In genomic region chr8:40064145-40064544, GRCm38 (mm10) we compare ENCODE assay signal across 10 mouse cellular contexts.
"Had no signal": no experiment of that assay in that cellular context is flagged by ENCODE, and none has a peak within 500 bp of the region (broad histone marks: within the 10 kb centered on the region; RNA-seq: fewer than 3 reads in every experiment).

No protein-coding gene starts in this region.

- DNase-seq: kidney, adult 9 months; kidney, postnatal 36 days; layer of hippocampus, adult 9-11 months; liver; liver, embryonic 13.5 days; liver, postnatal 0 days; midbrain, embryonic 14.5 days had no signal

- H3K9ac ChIP-seq: limb, embryonic 12.5 days; liver, embryonic 13.5 days; liver, postnatal 0 days had no signal

- H3K4me2 ChIP-seq: limb, embryonic 12.5 days; liver, embryonic 13.5 days had no signal

- H3K4me3 ChIP-seq: limb, embryonic 12.5 days; liver, embryonic 13.5 days had no signal

- H3K27me3 ChIP-seq: limb, embryonic 12.5 days; liver, embryonic 13.5 days had no signal

- H3K9me3 ChIP-seq: limb, embryonic 12.5 days; liver, embryonic 13.5 days had no signal

- H3K27ac ChIP-seq: kidney, postnatal 0 days; limb, embryonic 12.5 days; liver, embryonic 13.5 days; stomach, postnatal 0 days had no signal

- H3K36me3 ChIP-seq: limb, embryonic 12.5 days; liver, embryonic 13.5 days had no signal

- ATAC-seq: liver, postnatal 0 days had no signal

- H3K4me1 ChIP-seq: limb, embryonic 12.5 days; liver, embryonic 13.5 days had no signal
